Mouse (Mus musculus) forebrain, embryonic 11.5 days (tissue): ENCODE data around the gene Xpc. TPM values are rescaled to one million over a fixed set of nuclear protein-coding genes. Genes with fewer than 3 reads are reported as not detected.

Experiments used
- ATAC-seq: fragments of 200-750 bp; cut with Nextera tagmentation; replicated peaks from 2 replicates; pipeline ENCODE4 v1.8.0; 2017; ENCODE audit warnings: moderate TSS enrichment; ENCODE audit not compliant: low FRiP score
- DNase-seq: peaks from one replicate; pipeline ENCODE4 v3.0.0-alpha.2; 2017; ENCODE audit warnings: low spot score
- H3K27ac ChIP-seq: fragments of 300-500 bp; sonication (generic); 2 replicates; pipeline ENCODE4 v1.5.1; 2014; ENCODE audit warnings: low read depth, low read length
- H3K27me3 ChIP-seq: fragments of 300-500 bp; sonication (generic); 2 replicates; pipeline ENCODE4 v1.6.1; 2014; ENCODE audit warnings: mild to moderate bottlenecking, low read length, mixed read lengths; ENCODE audit not compliant: control insufficient read depth, insufficient read depth
- H3K36me3 ChIP-seq: fragments of 300-500 bp; sonication (generic); 2 replicates; pipeline ENCODE4 v1.6.1; 2014; ENCODE audit warnings: mild to moderate bottlenecking, low read length, moderate library complexity, mixed read lengths; ENCODE audit not compliant: control insufficient read depth, insufficient read depth
- H3K4me1 ChIP-seq: fragments of 300-500 bp; sonication (generic); replicated peaks from 2 replicates; pipeline ENCODE4 v1.6.1; 2014; ENCODE audit warnings: low read length, mixed read lengths; ENCODE audit not compliant: control insufficient read depth, insufficient read depth
- H3K4me2 ChIP-seq: fragments of 300-500 bp; sonication (generic); 2 replicates; pipeline ENCODE4 v1.6.1; 2014; ENCODE audit warnings: low read depth, mild to moderate bottlenecking, low read length, moderate library complexity, mixed read lengths; ENCODE audit not compliant: severe bottlenecking
- H3K4me3 ChIP-seq: fragments of 300-500 bp; sonication (generic); 2 replicates; pipeline ENCODE4 v1.5.1; 2014; ENCODE audit warnings: low read depth, low read length
- H3K9ac ChIP-seq: fragments of 300-500 bp; sonication (generic); 2 replicates; pipeline ENCODE4 v1.6.1; 2014; ENCODE audit warnings: low read length
- H3K9me3 ChIP-seq: fragments of 300-500 bp; sonication (generic); 2 replicates; pipeline ENCODE4 v1.6.1; 2016; ENCODE audit warnings: low read length, mixed read lengths; ENCODE audit not compliant: control insufficient read depth
- WGBS: fragments of 180-500 bp; shearing (Covaris S2); extraction: QIAGEN DNeasy Blood & Tissue Kit; methylation state at CpG from one replicate; pipeline ENCODE4 v1.1.7; 2014; 5-methylcytosine and 5-hydroxymethylcytosine counted together
- polyA plus RNA-seq: library from polyadenylated mRNA; unstranded; fragments of >200 nt; fragmentation: Nextera tagmentation; extraction: Ambion mirVana; gene quantifications from 2 replicates; pipeline ENCODE4 v1.2.1, GENCODE M21; 2014

Gene Xpc
- polyA plus RNA-seq, 1 experiment from 2014 or later, result 22.5 TPM

GRCm38 (mm10) chr6:91546241-91546884 is 30.7 kb upstream of the Xpc start:
- Histone ChIP-seq H3K9me3 (no peaks in the 10 kb centered on the region), H3K4me1 (no peaks in the 10 kb centered on the region), H3K4me3 (no peak overlapping the region), H3K27ac (no peak overlapping the region), H3K27me3 (no peaks in the 10 kb centered on the region), H3K36me3 (no peaks in the 10 kb centered on the region), H3K4me2 (no peak overlapping the region), H3K9ac (no peak overlapping the region)
- 70% methylated on average over 9 of the region's 9 CpGs for WGBS
- ATAC-seq (no peak), DNase-seq (no peak)

GRCm38 (mm10) chr6:91543056-91543455 is 27.4 kb upstream of the Xpc start:
- no peaks in the 10 kb centered on the region for H3K36me3 ChIP-seq
- H3K27me3 ChIP-seq, result no peaks in the 10 kb centered on the region
- WGBS, result 85% methylated on average over 5 of the region's 5 CpGs
- H3K4me3 ChIP-seq, result no peak overlapping the region
- no peak for DNase-seq
- ATAC-seq, result no peak
- no peak overlapping the region for H3K9ac ChIP-seq
- no peak overlapping the region for H3K27ac ChIP-seq
- H3K4me2 ChIP-seq, result no peak overlapping the region
- no peaks in the 10 kb centered on the region for H3K9me3 ChIP-seq
- H3K4me1 ChIP-seq, result no peaks in the 10 kb centered on the region

- no peaks in the 10 kb centered on the region for H3K4me1 ChIP-seq
- 69% methylated on average over 3 of the region's 3 CpGs for WGBS
- H3K9me3 ChIP-seq, result no peaks in the 10 kb centered on the region
- H3K27me3 ChIP-seq, result no peaks in the 10 kb centered on the region
- no peak overlapping the region for H3K4me2 ChIP-seq
- no peaks in the 10 kb centered on the region for H3K36me3 ChIP-seq
- no peak overlapping the region for H3K4me3 ChIP-seq
- ATAC-seq, result no peak
- no peak overlapping the region for H3K9ac ChIP-seq
- DNase-seq, result no peak
- no peak overlapping the region for H3K27ac ChIP-seq
These were observed 25.6 kb upstream of the Xpc start for GRCm38 (mm10) chr6:91541276-91541675.

GRCm38 (mm10) chr6:91536047-91536765 is 20.5 kb upstream of the Xpc start:
- Histone ChIP-seq H3K4me1 (no peaks in the 10 kb centered on the region), H3K9me3 (no peaks in the 10 kb centered on the region), H3K9ac (no peak overlapping the region), H3K27me3 (no peaks in the 10 kb centered on the region), H3K4me3 (no peak overlapping the region), H3K36me3 (no peaks in the 10 kb centered on the region), H3K27ac (no peak overlapping the region), H3K4me2 (no peak overlapping the region)
- ATAC-seq (no peak), DNase-seq (no peak)
- 92% methylated on average over 11 of the region's 11 CpGs for WGBS

GRCm38 (mm10) chr6:91535231-91535630 is 19.5 kb upstream of the Xpc start:
- H3K4me3 ChIP-seq, result no peak overlapping the region
- H3K36me3 ChIP-seq, result no peaks in the 10 kb centered on the region
- no peaks in the 10 kb centered on the region for H3K9me3 ChIP-seq
- WGBS, result 67% methylated on average over 3 of the region's 3 CpGs
- H3K4me2 ChIP-seq, result no peak overlapping the region
- no peak overlapping the region for H3K27ac ChIP-seq
- no peaks in the 10 kb centered on the region for H3K27me3 ChIP-seq
- ATAC-seq (no peak), DNase-seq (no peak)
- no peaks in the 10 kb centered on the region for H3K4me1 ChIP-seq
- no peak overlapping the region for H3K9ac ChIP-seq

- H3K27ac ChIP-seq, result no peak overlapping the region
- no peaks in the 10 kb centered on the region for H3K4me1 ChIP-seq
- DNase-seq, result no peak
- H3K4me2 ChIP-seq, result no peak overlapping the region
- no peaks in the 10 kb centered on the region for H3K9me3 ChIP-seq
- no peak overlapping the region for H3K9ac ChIP-seq
- ATAC-seq, result no peak
- WGBS, result 86% methylated on average over 4 of the region's 4 CpGs
- no peaks in the 10 kb centered on the region for H3K27me3 ChIP-seq
- no peaks in the 10 kb centered on the region; the same call in 1 of the 2 replicates for H3K36me3 ChIP-seq
- H3K4me3 ChIP-seq, result no peak overlapping the region
These were observed 18.6 kb upstream of the Xpc start for GRCm38 (mm10) chr6:91534268-91534667.

GRCm38 (mm10) chr6:91533771-91534170 is 18.1 kb upstream of the Xpc start:
- no peaks in the 10 kb centered on the region; the same call in 1 of the 2 replicates for H3K36me3 ChIP-seq
- DNase-seq, result no peak
- no peak for ATAC-seq
- no peak overlapping the region for H3K4me2 ChIP-seq
- H3K27me3 ChIP-seq, result no peaks in the 10 kb centered on the region
- no peak overlapping the region for H3K9ac ChIP-seq
- no peak overlapping the region for H3K27ac ChIP-seq
- no peak overlapping the region for H3K4me3 ChIP-seq
- H3K9me3 ChIP-seq, result no peaks in the 10 kb centered on the region
- H3K4me1 ChIP-seq, result no peaks in the 10 kb centered on the region
- WGBS, result 56% methylated on average over 2 of the region's 2 CpGs

- no peak for ATAC-seq
- WGBS, result 61% methylated on average over 5 of the region's 5 CpGs
- Histone ChIP-seq H3K9me3 (no peaks in the 10 kb centered on the region), H3K27me3 (no peaks in the 10 kb centered on the region), H3K36me3 (no peaks in the 10 kb centered on the region; the same call in 1 of the 2 replicates), H3K4me3 (no peak overlapping the region), H3K4me2 (no peak overlapping the region), H3K9ac (no peak overlapping the region), H3K27ac (no peak overlapping the region), H3K4me1 (no peaks in the 10 kb centered on the region)
- no peak for DNase-seq
These were observed 17.7 kb upstream of the Xpc start for GRCm38 (mm10) chr6:91533359-91533758.

- H3K4me2 ChIP-seq, result no peak overlapping the region
- H3K4me3 ChIP-seq, result no peak overlapping the region
- H3K4me1 ChIP-seq, result no peaks in the 10 kb centered on the region
- H3K9ac ChIP-seq, result no peak overlapping the region
- H3K27ac ChIP-seq, result no peak overlapping the region
- no peak for ATAC-seq
- no peaks in the 10 kb centered on the region; the same call in 1 of the 2 replicates for H3K36me3 ChIP-seq
- no peak for DNase-seq
- H3K9me3 ChIP-seq, result no peaks in the 10 kb centered on the region
- WGBS, result 76% methylated on average over 6 of the region's 6 CpGs
- no peaks in the 10 kb centered on the region for H3K27me3 ChIP-seq
These were observed 17.0 kb upstream of the Xpc start for GRCm38 (mm10) chr6:91532661-91533060.
